Mouse (Mus musculus): ENCODE measurements around the gene Tmem14a.
"Not testable (repeated sequence)": the region's sequence is repeated elsewhere in the genome, so short reads cannot be mapped to it uniquely, and the experiment has no call there.

Gene Tmem14a

GRCm38 (mm10) chr1:21218489-21218919 lies at the start of gene Tmem14a:
Tmem14a (plus strand) TSS chr1:21218575.
- peak; percentile 72 for DNase-seq (ENCODE audit: low read depth, low spot score)

GRCm38 (mm10) chr1:21185196-21185595 lies 33.2 kb upstream of the Tmem14a start:
- no peak for DNase-seq (ENCODE audit: low read depth, low spot score)

GRCm38 (mm10) chr1:21206241-21206640 lies 12.1 kb upstream of the Tmem14a start:
- DNase-seq (ENCODE audit: low read depth, low spot score), result no peak

DNA sequence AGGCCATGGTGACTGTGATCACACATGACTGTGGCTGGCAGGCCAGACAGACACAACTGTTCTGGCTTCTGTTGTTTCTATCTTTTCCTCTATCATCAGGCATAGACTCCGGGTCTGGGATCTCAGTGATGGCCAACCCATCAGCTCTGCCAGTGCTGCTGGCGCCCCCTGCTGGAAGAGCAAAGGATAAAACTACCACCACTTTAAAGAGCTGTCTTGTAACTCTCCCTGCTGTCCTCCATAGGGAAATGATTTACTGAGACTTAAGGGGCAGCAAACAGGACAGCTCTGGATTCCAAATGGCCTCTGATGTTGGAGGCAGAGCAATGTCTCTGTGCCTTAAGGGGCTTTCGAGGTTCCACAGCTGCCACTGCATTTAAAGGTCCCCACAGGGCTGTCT lies 4.8 kb upstream of the Tmem14a start:
- DNase-seq (ENCODE audit: low read depth, low spot score), result not testable (repeated sequence)

GRCm38 (mm10) chr1:21213991-21214692 lies 4.2 kb upstream of the Tmem14a start:
- DNase-seq (ENCODE audit: low read depth, low spot score), result not testable (repeated sequence)

- no peak for DNase-seq (ENCODE audit: low read depth, low spot score)
Measured at GRCm38 (mm10) chr1:21227756-21228395, 9.5 kb downstream of the Tmem14a start.

DNA sequence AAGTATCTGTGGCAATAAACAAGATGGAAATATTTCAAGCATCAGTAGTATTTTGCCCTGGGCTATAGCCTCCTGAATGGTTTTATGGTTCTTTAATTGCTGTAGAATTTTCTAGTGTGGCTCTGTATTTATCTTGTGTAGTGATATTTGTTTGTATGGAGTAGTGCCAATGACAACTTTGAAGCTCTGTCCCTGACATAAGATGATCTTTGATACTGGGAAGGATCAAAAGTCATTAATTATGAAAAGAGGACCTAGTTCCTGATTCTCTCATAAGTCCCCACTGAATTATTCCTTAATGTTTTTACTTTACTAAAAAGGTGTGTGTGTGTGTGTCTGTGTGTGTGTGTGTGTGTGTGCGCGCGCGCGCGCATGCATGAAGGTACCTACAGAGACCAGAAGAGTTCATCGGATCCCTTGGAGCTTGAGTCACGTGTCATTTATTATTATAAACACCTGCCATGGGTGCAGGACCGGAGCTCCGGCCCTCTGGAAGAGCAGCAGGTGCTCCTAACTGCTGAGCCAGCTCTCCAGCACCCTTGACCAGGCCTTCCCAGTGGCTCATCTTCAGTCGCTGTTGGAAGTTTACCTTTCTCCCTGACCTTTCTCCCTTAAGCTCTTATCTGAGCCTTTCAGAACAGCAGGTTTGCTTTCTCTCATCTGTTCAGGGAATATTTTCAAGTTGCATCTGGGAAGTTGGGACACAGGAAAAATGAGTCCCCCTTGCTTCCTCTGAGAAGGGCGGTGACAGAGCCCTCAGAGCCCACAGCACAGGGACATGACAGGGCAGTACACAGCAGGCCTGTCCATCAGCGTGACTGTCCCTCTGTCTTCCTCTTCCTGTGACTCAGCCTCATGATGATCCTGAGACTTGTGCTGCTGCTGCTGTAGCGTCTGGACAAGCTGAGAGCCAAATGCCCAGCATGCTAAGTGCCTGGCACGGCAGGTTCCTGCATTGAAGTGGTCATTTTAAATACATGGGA lies 10.7 kb downstream of the Tmem14a start:
- DNase-seq (ENCODE audit: low read depth, low spot score), result not testable (repeated sequence)

DNA sequence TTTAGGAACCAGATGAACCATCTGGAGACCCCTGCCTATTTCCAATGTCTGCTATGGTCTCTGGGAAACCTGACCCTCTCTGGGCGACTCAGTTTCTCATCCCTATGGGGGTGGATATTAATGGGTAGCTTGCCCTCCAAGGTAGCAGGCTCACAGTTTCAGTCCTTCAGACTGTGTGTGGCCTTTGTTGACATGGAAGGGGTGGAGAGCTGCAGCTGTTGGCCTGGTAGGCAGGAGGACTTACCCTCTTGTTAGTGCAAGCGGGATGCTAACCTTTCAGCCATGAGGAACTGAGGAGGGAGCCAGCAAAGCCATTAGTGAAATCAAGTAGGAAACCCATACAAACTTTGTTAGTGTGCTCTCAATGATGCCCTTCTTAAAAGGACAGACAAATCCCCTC lies 12.0 kb downstream of the Tmem14a start:
- no peak for DNase-seq (ENCODE audit: low read depth, low spot score)

GRCm38 (mm10) chr1:21231744-21232464 lies 13.5 kb downstream of the Tmem14a start:
- DNase-seq (ENCODE audit: low read depth, low spot score), result no peak

- no peak for DNase-seq (ENCODE audit: low read depth, low spot score)
Measured at GRCm38 (mm10) chr1:21232516-21232915, 14.1 kb downstream of the Tmem14a start.

GRCm38 (mm10) chr1:21235359-21235758 lies 17.0 kb downstream of the Tmem14a start:
- no peak for DNase-seq (ENCODE audit: low read depth, low spot score)

DNA sequence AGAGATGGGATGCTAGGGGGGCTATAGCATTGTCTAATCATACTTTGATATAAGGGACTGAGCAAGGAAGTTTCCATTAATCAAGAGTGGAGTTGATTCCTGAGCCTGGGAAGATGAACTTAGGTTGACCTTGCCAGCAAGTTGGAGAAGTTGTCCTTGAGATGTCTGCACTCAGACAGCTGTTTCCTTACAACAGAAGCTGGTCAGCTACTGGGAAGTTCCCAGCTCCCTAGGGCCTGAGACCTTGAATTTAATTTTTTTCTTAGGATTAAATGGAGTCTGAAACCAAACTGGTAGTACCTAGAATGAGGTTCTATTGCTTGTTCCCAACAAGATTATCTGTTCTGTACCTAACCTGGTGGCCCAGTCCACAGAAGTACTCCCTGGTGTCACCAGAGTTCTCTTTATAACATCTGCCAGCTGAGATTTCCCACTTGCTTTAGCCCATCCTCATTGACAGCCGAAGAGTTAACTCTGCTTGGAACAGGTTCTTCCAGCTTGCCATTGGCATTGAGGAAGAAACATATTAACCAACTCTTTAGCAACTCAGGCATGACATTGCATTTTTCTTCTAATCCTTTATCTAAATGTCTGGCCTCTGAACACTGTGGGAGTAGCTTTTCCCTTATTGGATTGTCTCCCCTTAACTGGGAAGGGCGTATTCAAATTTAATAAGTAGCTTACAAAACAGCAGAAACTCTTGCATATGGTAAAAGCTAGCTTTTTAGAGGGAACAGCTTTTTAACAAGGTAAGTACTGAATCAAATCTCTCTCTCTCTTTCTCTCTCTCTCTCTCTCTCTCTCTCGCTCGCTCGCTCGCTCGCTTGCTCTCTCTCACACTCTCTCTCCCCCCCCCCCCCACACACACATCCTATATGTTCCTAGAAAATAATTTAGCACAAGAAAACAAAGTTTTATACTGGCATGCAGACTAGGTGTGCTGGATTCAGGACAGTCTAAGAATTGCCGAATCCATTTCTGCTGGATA lies 21.8 kb downstream of the Tmem14a start, which contains the start of gene Gsta3:
Gsta3 (plus strand) TSS at position 679 of the 988 bp plus-strand sequence.
- DNase-seq (ENCODE audit: low read depth, low spot score), result no peak

- no peak for DNase-seq (ENCODE audit: low read depth, low spot score)
Measured at GRCm38 (mm10) chr1:21241096-21241495, 22.7 kb downstream of the Tmem14a start.

DNA sequence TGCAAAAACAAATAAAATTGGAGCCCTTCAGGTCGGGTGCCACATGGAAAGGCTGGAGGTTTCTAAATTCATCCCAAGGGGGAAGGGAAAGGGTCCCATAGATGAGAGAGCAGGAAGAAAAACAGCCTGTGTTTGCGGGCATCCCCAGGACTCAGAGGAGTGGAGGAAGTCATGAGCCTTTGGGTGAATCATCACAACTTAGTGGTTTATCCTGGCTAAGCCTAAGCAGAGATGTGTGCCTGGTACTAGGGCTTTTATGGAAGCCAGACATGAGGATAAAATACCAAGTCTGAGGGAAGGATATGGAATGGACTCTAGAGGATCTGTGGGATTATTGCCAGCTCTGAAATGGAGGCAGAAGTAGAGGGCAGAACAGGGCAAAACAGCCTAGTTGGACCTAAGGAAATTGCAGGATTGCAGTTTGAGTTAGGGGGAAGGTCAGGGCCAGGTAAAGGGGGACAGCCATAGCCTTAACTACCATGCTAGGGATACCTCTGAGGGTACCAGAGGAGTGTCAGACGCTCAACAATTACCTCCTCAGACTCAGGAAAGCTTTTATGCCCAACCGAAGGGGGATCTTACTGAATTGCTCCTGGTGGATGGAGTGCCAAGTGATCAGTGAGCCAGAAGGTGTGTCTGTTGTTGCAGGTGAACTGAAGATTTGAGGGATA lies 26.1 kb downstream of the Tmem14a start:
- no peak for DNase-seq (ENCODE audit: low read depth, low spot score)

- no peak for DNase-seq (ENCODE audit: low read depth, low spot score)
Measured at GRCm38 (mm10) chr1:21246136-21246535, 27.8 kb downstream of the Tmem14a start.

- no peak for DNase-seq (ENCODE audit: low read depth, low spot score)
Measured at GRCm38 (mm10) chr1:21247896-21248295, 29.5 kb downstream of the Tmem14a start.

GRCm38 (mm10) chr1:21248560-21249390 lies 30.4 kb downstream of the Tmem14a start:
- DNase-seq (ENCODE audit: low read depth, low spot score), result no peak

DNA sequence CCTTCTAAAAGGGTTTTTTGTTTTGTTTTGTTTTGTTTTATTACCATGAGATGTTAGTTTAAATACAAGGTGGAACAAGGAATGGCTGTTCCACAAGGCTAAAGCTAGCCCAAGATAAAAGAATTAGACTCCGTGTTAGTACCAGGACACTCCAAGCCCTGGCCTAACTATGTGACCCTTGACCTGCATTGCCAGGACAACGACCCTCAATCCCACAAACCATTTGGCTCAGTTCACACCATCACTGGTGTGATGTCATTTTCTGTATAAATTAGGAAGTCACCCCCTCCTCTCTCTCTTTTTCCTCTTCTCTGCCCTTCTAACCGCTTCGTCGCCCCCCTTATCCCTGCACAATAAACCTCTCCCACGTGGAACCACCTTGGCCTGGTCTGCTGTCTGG lies 33.3 kb downstream of the Tmem14a start:
- DNase-seq (ENCODE audit: low read depth, low spot score), result no peak
